Mouse (Mus musculus) kidney, adult 2 months (tissue): ENCODE results near the gene Tnk1. TPM values are rescaled to one million over a fixed set of nuclear protein-coding genes. Genes with fewer than 3 reads are reported as not detected.

Experiments used
- DNase-seq: peaks from one replicate; pipeline ENCODE4 v3.0.0; 2021
- H3K27ac ChIP-seq: fragments of 200-500 bp; 2 replicates; pipeline ENCODE4 v1.5.1; 2012; ENCODE audit warnings: low read depth, low read length, control low read depth, inconsistent platforms; ENCODE audit not compliant: insufficient read depth
- H3K27me3 ChIP-seq: fragments of 200-500 bp; replicated peaks from 2 replicates; pipeline ENCODE4 v1.6.1; 2012; ENCODE audit warnings: mild to moderate bottlenecking, moderate library complexity, low read length, inconsistent platforms; ENCODE audit not compliant: control insufficient read depth, insufficient read depth
- H3K36me3 ChIP-seq: fragments of 200-500 bp; 2 replicates; pipeline ENCODE4 v1.6.1; 2012; ENCODE audit warnings: mild to moderate bottlenecking, moderate library complexity, low read length, inconsistent platforms; ENCODE audit not compliant: control insufficient read depth, insufficient read depth
- H3K4me1 ChIP-seq: fragments of 200-500 bp; 2 replicates; pipeline ENCODE4 v1.6.1; 2011; ENCODE audit warnings: low read length; ENCODE audit not compliant: control insufficient read depth, insufficient read depth
- H3K4me3 ChIP-seq: fragments of 200-500 bp; 2 replicates; pipeline ENCODE4 v1.5.1; 2011; ENCODE audit warnings: mild to moderate bottlenecking, low read depth, low read length, control low read depth; ENCODE audit not compliant: insufficient read depth
- CTCF ChIP-seq: fragments of 200-500 bp; conservative IDR thresholded peaks from 2 replicates; pipeline ENCODE4 v1.5.1; 2011; ENCODE audit warnings: low read depth, mild to moderate bottlenecking, control low read depth, low read length, moderate library complexity, mixed read lengths; ENCODE audit not compliant: insufficient read depth, insufficient read length
- POLR2A ChIP-seq: fragments of 200-500 bp; IDR thresholded peaks from one replicate; pipeline ENCODE4 v1.6.1; 2011; ENCODE audit warnings: low read depth, low read length, control low read depth
- WGBS: fragments of 180-500 bp; shearing (Covaris S2); methylation state at CpG from one replicate; pipeline ENCODE4 v1.1.7; 2018; 5-methylcytosine and 5-hydroxymethylcytosine counted together
- polyA plus RNA-seq: library from polyadenylated mRNA; depleted of rRNA; stranded (reverse); fragments of >200 nt; gene quantifications from 2 replicates; pipeline ENCODE4 v1.2.3, GENCODE M21; 2012; rRNA removed

The Tnk1 gene
- 7.9 and 9.3 TPM in 2 replicates for polyA plus RNA-seq

DNA sequence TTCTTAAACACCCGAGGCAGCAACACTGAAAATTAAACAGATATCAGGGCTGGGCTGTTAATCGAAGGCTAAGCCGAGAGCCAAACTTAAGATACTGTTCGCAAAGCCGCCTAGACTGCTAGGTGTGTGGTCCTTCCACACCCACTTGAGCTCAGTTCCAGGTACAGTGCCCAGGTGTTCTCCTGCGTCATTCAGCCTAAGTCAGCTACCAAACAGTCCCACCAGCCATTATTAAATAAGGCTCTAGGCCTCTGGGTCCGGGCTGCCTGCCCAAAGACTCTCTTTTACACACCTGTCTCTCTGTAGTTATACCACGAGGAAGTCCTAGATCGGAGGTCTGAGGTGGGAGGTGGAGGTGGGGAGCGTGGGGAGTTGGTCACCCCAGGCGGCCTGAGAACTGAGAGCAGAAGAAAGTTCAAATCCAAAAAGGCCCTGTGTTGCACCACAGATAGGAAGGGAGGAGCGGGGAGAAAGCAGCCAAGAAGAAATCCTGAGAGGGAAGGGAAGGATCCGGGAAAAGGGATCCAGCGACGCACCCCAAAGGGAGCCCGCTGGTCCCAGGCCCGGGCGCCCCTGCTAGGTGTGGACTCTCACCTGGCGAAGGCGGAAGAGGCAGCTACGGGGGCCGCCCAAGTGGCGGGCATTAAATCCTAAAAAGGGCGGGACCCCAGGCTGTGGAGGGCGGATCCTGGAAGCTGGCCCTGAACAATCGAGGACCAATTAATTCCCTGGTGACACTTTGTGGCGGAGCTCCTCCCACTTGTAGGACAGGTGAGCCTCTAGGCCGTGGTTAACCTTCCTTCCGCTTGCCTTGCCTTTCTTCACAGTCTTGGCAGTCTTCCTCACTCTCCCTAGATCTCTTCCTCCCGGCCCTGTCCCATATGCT is at the start of gene Tnk1:
Gene Tnk1, minus strand, starts transcription at position 618 of the 886 bp plus-strand sequence.
- H3K27me3 ChIP-seq, result no peaks in the 10 kb centered on the region
- no peaks in the 10 kb centered on the region; the same call in 1 of the 2 replicates for H3K4me1 ChIP-seq
- DNase-seq, result peak; percentile 80
- TF ChIP-seq CTCF (no peak), POLR2A (no peak)
- WGBS, result 27% methylated on average over 30 of the region's 30 CpGs
- H3K36me3 ChIP-seq, result no peaks in the 10 kb centered on the region
- H3K4me3 ChIP-seq, result peak within 1 kb of the TSS; percentile 46
- peak within 1 kb of the TSS; percentile 75 for H3K27ac ChIP-seq

DNA sequence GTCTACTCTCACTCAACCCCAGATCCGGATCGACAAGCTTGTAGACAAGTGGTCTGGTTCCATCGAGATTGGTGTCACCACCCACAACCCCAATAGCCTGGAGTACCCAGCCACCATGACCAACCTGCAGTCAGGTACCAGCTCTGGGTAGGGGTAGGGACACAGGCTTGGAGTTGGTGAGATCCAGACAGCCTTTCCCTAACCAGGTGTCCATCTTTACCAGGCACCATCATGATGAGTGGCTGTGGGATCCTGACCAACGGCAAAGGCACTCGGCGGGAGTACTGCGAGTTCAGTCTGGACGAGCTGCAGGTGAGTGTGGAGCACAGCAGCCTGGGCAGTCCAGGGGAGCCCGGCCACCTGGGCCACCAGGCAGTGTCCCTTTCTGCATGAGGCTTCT is 45.8 kb upstream of the Tnk1 start:
- Histone ChIP-seq H3K27me3 (no peaks in the 10 kb centered on the region), H3K27ac (no peak overlapping the region), H3K36me3 (no peaks in the 10 kb centered on the region; the same call in 1 of the 2 replicates), H3K4me3 (no peak overlapping the region), H3K4me1 (peaks cover 11% of the 10 kb centered on the region; the same call in 1 of the 2 replicates)
- WGBS, result 90% methylated on average over 9 of the region's 9 CpGs
- no peak for DNase-seq
- TF ChIP-seq POLR2A, result no peak

DNA sequence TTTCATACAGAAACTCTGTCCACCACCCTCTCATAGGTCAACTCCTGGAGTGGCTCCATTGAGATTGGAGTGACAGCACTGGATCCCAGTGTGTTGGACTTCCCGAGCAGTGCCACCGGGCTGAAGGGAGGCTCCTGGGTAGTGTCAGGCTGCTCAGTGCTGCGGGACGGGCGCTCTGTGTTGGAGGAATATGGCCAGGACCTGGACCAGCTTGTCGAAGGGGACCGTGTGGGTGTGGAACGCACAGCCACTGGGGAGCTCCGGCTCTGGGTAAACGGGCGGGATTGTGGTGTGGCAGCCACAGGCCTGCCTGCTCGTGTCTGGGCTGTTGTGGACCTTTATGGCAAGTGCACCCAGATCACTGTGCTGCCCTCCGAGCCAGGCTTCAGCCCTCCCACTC is 44.4 kb upstream of the Tnk1 start:
- TF ChIP-seq POLR2A (no peak), CTCF (no peak)
- Histone ChIP-seq H3K4me3 (no peak overlapping the region), H3K4me1 (peaks cover 7% of the 10 kb centered on the region; the same call in 1 of the 2 replicates), H3K36me3 (no peaks in the 10 kb centered on the region; the same call in 1 of the 2 replicates), H3K27me3 (no peaks in the 10 kb centered on the region), H3K27ac (no peak overlapping the region)
- WGBS, result 82% methylated on average over 13 of the region's 13 CpGs
- no peak for DNase-seq

DNA sequence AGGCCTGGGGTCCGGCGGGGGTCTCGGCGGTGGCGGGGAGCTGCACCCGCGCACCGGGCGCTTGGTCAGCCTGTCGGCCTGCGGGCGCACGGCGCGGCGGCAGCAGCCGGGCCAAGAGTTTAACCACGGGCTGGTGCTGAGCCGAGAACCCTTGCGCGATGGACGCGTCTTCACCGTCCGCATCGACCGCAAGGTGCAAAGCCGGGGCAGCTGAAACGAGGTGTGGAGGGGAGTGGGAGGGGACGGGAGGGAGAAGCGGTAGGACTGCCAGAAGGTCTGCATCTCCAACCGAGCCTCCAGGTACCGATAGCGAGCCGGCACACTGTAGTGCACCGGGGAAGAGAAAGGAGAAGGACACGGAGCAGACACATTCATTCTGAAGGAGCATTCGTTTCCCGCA is 43.5 kb upstream of the Tnk1 start:
- no peak for TF ChIP-seq POLR2A
- TF ChIP-seq CTCF, result no peak
- Histone ChIP-seq H3K27ac (peak overlapping the region; percentile 33), H3K4me3 (peak overlapping the region; percentile 67), H3K4me1 (peaks cover 3% of the 10 kb centered on the region; the same call in 1 of the 2 replicates), H3K27me3 (no peaks in the 10 kb centered on the region), H3K36me3 (no peaks in the 10 kb centered on the region)
- DNase-seq, result peak; percentile 41
- under 1% methylated on average over 39 of the region's 39 CpGs for WGBS

DNA sequence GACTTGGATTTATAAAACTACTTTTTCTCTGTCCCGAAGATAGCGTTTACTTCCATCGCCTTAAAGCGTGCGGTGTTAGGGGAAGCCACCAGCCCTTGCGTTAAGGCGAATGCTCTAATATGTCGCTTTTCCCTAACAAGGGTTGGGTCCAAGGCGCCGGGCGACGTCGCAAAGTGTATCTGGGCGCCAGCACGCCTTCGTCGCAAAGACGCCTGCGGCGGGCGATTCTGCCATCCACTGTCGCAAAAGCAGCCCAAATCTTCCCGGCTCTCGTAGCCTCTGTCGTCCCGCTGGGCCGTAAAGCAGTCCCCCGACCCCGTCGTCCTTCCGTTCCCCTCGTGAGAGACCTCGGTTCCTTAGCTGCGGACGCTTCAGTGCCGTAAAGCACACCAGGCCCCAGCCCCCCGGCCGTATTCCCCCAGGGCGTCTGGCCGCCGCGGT is 42.9 kb upstream of the Tnk1 start:
- H3K27me3 ChIP-seq, result no peaks in the 10 kb centered on the region
- TF ChIP-seq CTCF, result no peak
- no peak for TF ChIP-seq POLR2A
- peaks cover 3% of the 10 kb centered on the region; the same call in 1 of the 2 replicates for H3K4me1 ChIP-seq
- H3K27ac ChIP-seq, result peak overlapping the region; percentile 96
- peak; percentile 98 for DNase-seq
- no peaks in the 10 kb centered on the region for H3K36me3 ChIP-seq
- peak overlapping the region; percentile 67 for H3K4me3 ChIP-seq
- WGBS, result under 1% methylated on average over 42 of the region's 42 CpGs

DNA sequence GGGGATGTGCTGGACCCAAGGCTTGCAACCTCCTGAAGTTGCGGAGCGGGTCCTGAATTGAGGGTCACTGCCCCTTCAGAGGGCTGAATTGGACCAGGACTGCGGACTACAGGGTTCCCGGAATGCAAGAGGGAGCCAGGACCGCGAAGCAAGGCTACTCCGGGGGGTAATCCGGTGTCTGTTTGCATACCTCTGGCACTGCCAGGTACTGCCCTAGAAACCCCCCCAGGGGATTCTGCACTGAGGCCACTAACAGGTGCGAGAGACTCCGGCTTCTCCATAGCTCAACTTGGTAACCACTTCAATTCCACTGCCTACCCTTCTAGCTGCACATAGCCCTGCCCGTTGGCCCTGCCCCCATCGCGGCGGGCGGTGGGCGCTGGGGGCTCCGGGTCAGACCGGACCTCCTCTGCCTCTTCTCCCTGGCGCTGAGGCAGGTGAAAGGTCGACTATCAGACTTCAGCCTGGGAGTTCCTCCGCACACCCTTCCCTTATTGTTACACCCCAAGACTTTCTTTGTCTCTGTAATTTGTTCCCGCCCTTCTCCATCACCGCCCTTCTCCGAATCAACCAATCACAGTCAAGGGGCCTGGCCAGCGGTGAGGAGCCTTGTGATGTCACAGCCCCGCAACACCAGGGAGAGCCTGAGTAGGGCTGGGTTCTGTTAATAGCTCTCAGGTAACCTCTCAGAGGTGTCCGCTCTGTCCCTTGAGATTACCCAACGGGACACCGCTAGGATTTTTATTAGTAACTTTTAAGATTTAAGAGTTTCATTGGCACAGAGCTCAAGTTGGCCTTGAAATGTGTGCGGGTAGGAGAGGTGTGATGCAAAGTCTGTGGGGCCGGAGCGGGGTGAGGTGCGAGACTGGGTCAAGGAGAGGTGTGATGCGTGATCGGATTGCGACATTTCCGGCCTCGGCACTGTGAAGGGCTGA is 42.2 kb upstream of the Tnk1 start, which contains the start of the genes 2810408A11Rik and Neurl4:
Gene 2810408A11Rik, minus strand, starts transcription at position 517 of the 935 bp plus-strand sequence.
Gene Neurl4, plus strand, starts transcription at position 602 of the 935 bp plus-strand sequence.
- H3K4me3 ChIP-seq, result peak within 1 kb of the TSS; percentile 67
- WGBS, result under 1% methylated on average over 38 of the region's 38 CpGs
- H3K4me1 ChIP-seq, result peaks cover 3% of the 10 kb centered on the region; the same call in 1 of the 2 replicates
- DNase-seq, result peak; percentile 97
- TF ChIP-seq CTCF, result no peak
- TF ChIP-seq POLR2A, result peak; percentile 59
- no peaks in the 10 kb centered on the region for H3K36me3 ChIP-seq
- H3K27ac ChIP-seq, result peak within 1 kb of the TSS; percentile 96
- H3K27me3 ChIP-seq, result no peaks in the 10 kb centered on the region

DNA sequence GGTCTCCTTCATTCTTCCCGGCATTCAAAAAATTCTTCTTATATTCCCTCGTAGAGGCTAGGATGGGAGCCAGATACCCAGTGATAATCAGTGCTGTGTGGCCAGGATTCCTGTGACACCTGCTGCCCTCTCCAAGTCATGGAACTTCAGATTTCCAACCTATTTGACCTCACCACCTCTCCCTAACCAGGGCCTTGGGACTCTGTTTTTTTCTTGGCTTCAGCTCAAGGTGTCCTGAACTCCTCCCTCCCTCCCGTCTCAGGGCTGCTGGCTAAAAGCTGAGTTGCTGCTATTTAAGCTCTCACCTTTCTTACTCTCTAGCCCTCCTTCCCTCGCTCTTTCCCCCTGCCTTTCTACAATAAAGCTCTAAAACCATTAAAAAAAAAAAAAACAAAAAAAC is 41.3 kb upstream of the Tnk1 start:
- TF ChIP-seq POLR2A (no peak), CTCF (no peak)
- DNase-seq, result peak; percentile 66
- no peak overlapping the region for H3K4me3 ChIP-seq
- H3K27me3 ChIP-seq, result no peaks in the 10 kb centered on the region
- no peak overlapping the region for H3K27ac ChIP-seq
- 19% methylated on average over 4 of the region's 4 CpGs for WGBS
- no peaks in the 10 kb centered on the region for H3K36me3 ChIP-seq
- H3K4me1 ChIP-seq, result peaks cover 3% of the 10 kb centered on the region; the same call in 1 of the 2 replicates
